Mouse (Mus musculus): Measurements from ENCODE around the gene Tex48. TPM values are rescaled to one million over a fixed set of nuclear protein-coding genes. Genes with fewer than 3 reads are reported as not detected.

The Tex48 gene
- total RNA-seq, 1 experiment: not detected

DNA sequence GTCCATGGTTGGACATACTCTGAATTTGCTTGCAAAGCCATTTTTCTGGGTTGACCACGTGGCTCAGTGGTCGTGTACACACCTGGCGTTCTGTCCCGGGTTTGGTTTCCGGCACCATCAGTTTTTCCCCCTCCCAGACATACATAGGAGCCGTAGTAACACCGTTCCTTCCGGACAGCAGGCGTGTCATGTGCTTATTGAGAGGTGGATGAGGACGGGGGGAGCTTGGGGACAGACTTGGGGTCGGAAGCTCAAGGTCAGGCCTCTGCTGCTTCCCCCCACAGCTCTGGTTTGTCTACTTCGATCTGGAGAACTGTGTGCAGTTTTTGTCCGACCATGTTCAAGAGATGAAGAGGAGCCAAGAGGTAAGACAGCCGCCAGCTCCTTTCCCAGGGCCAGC, 42.6 kb downstream of the Tex48 start:
- Histone ChIP-seq H3K9me3 (ENCODE audit: control insufficient read depth, insufficient read depth, low read depth, low read length) (peaks cover 8% of the 10 kb centered on the region; the same call in 1 of the 2 replicates), H3K9ac (ENCODE audit: insufficient read depth, low read depth, low read length, poor library complexity, severe bottlenecking) (no peak overlapping the region), H3K4me1 (ENCODE audit: control insufficient read depth in 2 of 2, insufficient read depth in 2 of 2, low read length in 2 of 2, poor library complexity in 1 of 2) (no peaks in the 10 kb centered on the region), H3K36me3 (ENCODE audit: control insufficient read depth, insufficient read depth, low read length, poor library complexity, severe bottlenecking) (peaks cover 12% of the 10 kb centered on the region; the same call in 1 of the 2 replicates), H3K4me3 (ENCODE audit: insufficient read depth in 1 of 2, low read depth in 1 of 2, low read length in 2 of 2, poor library complexity in 1 of 2, severe bottlenecking in 1 of 2) (no peak overlapping the region), H3K27ac (ENCODE audit: insufficient read depth, low read depth, low read length, poor library complexity, severe bottlenecking) (no peak overlapping the region)
- in situ Hi-C loops (cut with MboI; ENCODE audit: low sequenced_read_pairs in 2 of 2, unreplicated experiment in 2 of 2): no loop called here
- DNase-seq (ENCODE audit: low read depth, low spot score): no peak
- TF ChIP-seq CHD2 (IDR thresholded peaks at IDR 0.05; ENCODE audit: low read depth, low read length) (no peak), ZNF384 (IDR thresholded peaks at IDR 0.05; ENCODE audit: low read depth, low read length) (no peak), ZC3H11A (IDR thresholded peaks at IDR 0.05; ENCODE audit: borderline replicate concordance, low read depth, low read length) (no peak), MAFK (IDR thresholded peaks at IDR 0.05; ENCODE audit: insufficient read depth, low read depth, low read length) (no peak), HCFC1 (IDR thresholded peaks at IDR 0.05; ENCODE audit: borderline replicate concordance, insufficient read depth, low read length) (no peak)

GRCm38 (mm10) chr4:63572621-63573020, 49.6 kb downstream of the Tex48 start:
- in situ Hi-C loops (cut with MboI; ENCODE audit: low sequenced_read_pairs in 2 of 2, unreplicated experiment in 2 of 2): no loop called here
- TF ChIP-seq ZC3H11A (IDR thresholded peaks at IDR 0.05; ENCODE audit: borderline replicate concordance, low read depth, low read length) (no peak), ZNF384 (IDR thresholded peaks at IDR 0.05; ENCODE audit: low read depth, low read length) (no peak), HCFC1 (IDR thresholded peaks at IDR 0.05; ENCODE audit: borderline replicate concordance, insufficient read depth, low read length) (no peak), CHD2 (IDR thresholded peaks at IDR 0.05; ENCODE audit: low read depth, low read length) (no peak), MAFK (IDR thresholded peaks at IDR 0.05; ENCODE audit: insufficient read depth, low read depth, low read length) (no peak)
- no peak for DNase-seq (ENCODE audit: low read depth, low spot score)
- Histone ChIP-seq H3K27ac (ENCODE audit: insufficient read depth, low read depth, low read length, poor library complexity, severe bottlenecking) (no peak overlapping the region), H3K9ac (ENCODE audit: insufficient read depth, low read depth, low read length, poor library complexity, severe bottlenecking) (no peak overlapping the region), H3K4me1 (ENCODE audit: control insufficient read depth in 2 of 2, insufficient read depth in 2 of 2, low read length in 2 of 2, poor library complexity in 1 of 2) (no peaks in the 10 kb centered on the region), H3K4me3 (ENCODE audit: insufficient read depth in 1 of 2, low read depth in 1 of 2, low read length in 2 of 2, poor library complexity in 1 of 2, severe bottlenecking in 1 of 2) (no peak overlapping the region), H3K9me3 (ENCODE audit: control insufficient read depth, insufficient read depth, low read depth, low read length) (peaks cover 6% of the 10 kb centered on the region; the same call in 1 of the 2 replicates), H3K36me3 (ENCODE audit: control insufficient read depth, insufficient read depth, low read length, poor library complexity, severe bottlenecking) (peaks cover 12% of the 10 kb centered on the region; the same call in 1 of the 2 replicates)

DNA sequence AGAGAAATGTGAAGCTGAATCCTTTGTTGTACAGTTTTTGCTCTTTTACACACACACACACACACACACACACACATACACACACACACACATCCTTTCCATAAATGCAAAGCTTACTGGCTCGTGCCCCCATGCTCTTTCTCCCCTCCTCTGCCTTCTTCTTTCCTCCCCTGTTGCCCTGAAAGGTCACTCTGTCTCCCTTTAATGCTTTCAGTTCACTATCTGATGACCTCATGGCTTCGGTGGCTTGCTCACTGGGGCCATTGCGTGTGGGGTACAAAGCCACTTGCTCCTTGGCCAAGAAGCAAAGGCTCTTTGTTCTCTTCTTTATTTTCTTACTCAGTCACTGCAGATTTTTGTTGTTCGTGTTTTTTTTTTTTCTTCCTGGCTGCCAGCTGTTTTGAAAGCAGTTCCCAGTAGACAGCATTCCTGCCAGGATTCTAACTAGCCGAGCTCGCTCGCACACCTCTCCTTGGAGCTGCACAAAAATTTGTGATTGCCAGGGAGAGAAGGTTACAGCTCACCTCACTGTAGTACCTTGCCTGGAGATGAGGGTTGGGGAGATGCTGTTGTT, 51.9 kb downstream of the Tex48 start:
- Histone ChIP-seq H3K9ac (ENCODE audit: insufficient read depth, low read depth, low read length, poor library complexity, severe bottlenecking) (no peak overlapping the region), H3K4me1 (ENCODE audit: control insufficient read depth in 2 of 2, insufficient read depth in 2 of 2, low read length in 2 of 2, poor library complexity in 1 of 2) (no peaks in the 10 kb centered on the region), H3K36me3 (ENCODE audit: control insufficient read depth, insufficient read depth, low read length, poor library complexity, severe bottlenecking) (peaks cover 11% of the 10 kb centered on the region; the same call in 1 of the 2 replicates), H3K4me3 (ENCODE audit: insufficient read depth in 1 of 2, low read depth in 1 of 2, low read length in 2 of 2, poor library complexity in 1 of 2, severe bottlenecking in 1 of 2) (no peak overlapping the region), H3K9me3 (ENCODE audit: control insufficient read depth, insufficient read depth, low read depth, low read length) (0 out of 2 replicates have a peak, but pooled peaks cover 4% of the 10 kb centered on the region), H3K27ac (ENCODE audit: insufficient read depth, low read depth, low read length, poor library complexity, severe bottlenecking) (no peak overlapping the region)
- in situ Hi-C loops (cut with MboI; ENCODE audit: low sequenced_read_pairs in 2 of 2, unreplicated experiment in 2 of 2): no loop called here
- TF ChIP-seq ZNF384 (IDR thresholded peaks at IDR 0.05; ENCODE audit: low read depth, low read length) (no peak), HCFC1 (IDR thresholded peaks at IDR 0.05; ENCODE audit: borderline replicate concordance, insufficient read depth, low read length) (no peak), CHD2 (IDR thresholded peaks at IDR 0.05; ENCODE audit: low read depth, low read length) (no peak), ZC3H11A (IDR thresholded peaks at IDR 0.05; ENCODE audit: borderline replicate concordance, low read depth, low read length) (no peak), MAFK (IDR thresholded peaks at IDR 0.05; ENCODE audit: insufficient read depth, low read depth, low read length) (no peak)
- DNase-seq (ENCODE audit: low read depth, low spot score): no peak

DNA sequence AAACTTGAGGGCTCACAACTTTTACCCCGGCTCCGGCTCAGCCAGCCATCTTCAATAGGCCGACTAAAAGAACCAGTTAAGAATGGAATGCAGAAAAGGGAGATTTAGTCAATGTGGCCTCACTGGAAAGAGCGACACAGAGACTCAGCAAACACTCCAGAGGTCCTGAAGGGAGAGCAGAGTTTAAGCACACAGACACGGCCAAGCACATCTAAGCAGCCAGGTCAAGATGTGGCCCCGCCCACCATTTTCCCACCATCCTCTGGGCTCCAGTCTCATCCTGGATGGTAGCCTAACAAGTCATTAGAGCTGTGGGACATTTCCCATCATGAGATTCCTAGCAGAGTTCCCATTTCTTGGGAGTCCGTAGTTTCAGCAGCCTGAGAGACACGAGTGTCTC, 52.9 kb downstream of the Tex48 start:
- in situ Hi-C loops (cut with MboI; ENCODE audit: low sequenced_read_pairs in 2 of 2, unreplicated experiment in 2 of 2): no loop called here
- no peak overlapping the region for H3K4me3 ChIP-seq (ENCODE audit: insufficient read depth in 1 of 2, low read depth in 1 of 2, low read length in 2 of 2, poor library complexity in 1 of 2, severe bottlenecking in 1 of 2)
- H3K9me3 ChIP-seq (ENCODE audit: control insufficient read depth, insufficient read depth, low read depth, low read length): 0 out of 2 replicates have a peak, but pooled peaks cover 4% of the 10 kb centered on the region
- H3K36me3 ChIP-seq (ENCODE audit: control insufficient read depth, insufficient read depth, low read length, poor library complexity, severe bottlenecking): peaks cover 11% of the 10 kb centered on the region; the same call in 1 of the 2 replicates
- no peak for DNase-seq (ENCODE audit: low read depth, low spot score)
- H3K27ac ChIP-seq (ENCODE audit: insufficient read depth, low read depth, low read length, poor library complexity, severe bottlenecking): no peak overlapping the region
- no peaks in the 10 kb centered on the region for H3K4me1 ChIP-seq (ENCODE audit: control insufficient read depth in 2 of 2, insufficient read depth in 2 of 2, low read length in 2 of 2, poor library complexity in 1 of 2)
- no peak overlapping the region for H3K9ac ChIP-seq (ENCODE audit: insufficient read depth, low read depth, low read length, poor library complexity, severe bottlenecking)
- TF ChIP-seq MAFK (IDR thresholded peaks at IDR 0.05; ENCODE audit: insufficient read depth, low read depth, low read length) (no peak), CHD2 (IDR thresholded peaks at IDR 0.05; ENCODE audit: low read depth, low read length) (no peak), ZNF384 (IDR thresholded peaks at IDR 0.05; ENCODE audit: low read depth, low read length) (no peak), HCFC1 (IDR thresholded peaks at IDR 0.05; ENCODE audit: borderline replicate concordance, insufficient read depth, low read length) (no peak), ZC3H11A (IDR thresholded peaks at IDR 0.05; ENCODE audit: borderline replicate concordance, low read depth, low read length) (no peak)
